Mouse (Mus musculus) lung, embryonic 14.5 days (tissue): ENCODE results near the gene Rora. TPM values are rescaled to one million over a fixed set of nuclear protein-coding genes. Genes with fewer than 3 reads are reported as not detected.

Experiments
- ATAC-seq: fragments of 200-750 bp; cut with Nextera tagmentation; 2 replicates; pipeline ENCODE4 v1.8.0; 2017; ENCODE audit warnings: mild to moderate bottlenecking, moderate TSS enrichment, moderate library complexity; ENCODE audit not compliant: insufficient read depth
- DNase-seq: peaks from one replicate; pipeline ENCODE4 v3.0.0-alpha.2; 2015
- H3K27ac ChIP-seq: fragments of 300-500 bp; sonication (generic); 2 replicates; pipeline ENCODE4 v1.5.1; 2014; ENCODE audit warnings: low read depth, mild to moderate bottlenecking, moderate library complexity
- H3K27me3 ChIP-seq: fragments of 300-500 bp; sonication (generic); 2 replicates; pipeline ENCODE4 v1.6.1; 2014; ENCODE audit warnings: low read length, control low read depth; ENCODE audit not compliant: insufficient read depth
- H3K36me3 ChIP-seq: fragments of 300-500 bp; sonication (generic); 2 replicates; pipeline ENCODE4 v1.6.1; 2014; ENCODE audit warnings: control low read depth; ENCODE audit not compliant: insufficient read depth
- H3K4me1 ChIP-seq: fragments of 300-500 bp; sonication (generic); 2 replicates; pipeline ENCODE4 v1.6.1; 2014; ENCODE audit warnings: antibody characterized with exemption, control low read depth; ENCODE audit not compliant: insufficient read depth
- H3K4me2 ChIP-seq: fragments of 300-500 bp; sonication (generic); 2 replicates; pipeline ENCODE4 v1.6.1; 2014; ENCODE audit warnings: mild to moderate bottlenecking
- H3K4me3 ChIP-seq: fragments of 300-500 bp; sonication (generic); 2 replicates; pipeline ENCODE4 v1.5.1; 2014; ENCODE audit warnings: low read depth, low read length
- H3K9ac ChIP-seq: fragments of 300-500 bp; sonication (generic); 2 replicates; pipeline ENCODE4 v1.6.1; 2014
- H3K9me3 ChIP-seq: fragments of 300-500 bp; sonication (generic); 2 replicates; pipeline ENCODE4 v1.6.1; 2016; ENCODE audit warnings: low read depth, low read length, control low read depth
- CTCF ChIP-seq: IDR thresholded peaks from 2 replicates; pipeline ENCODE4 v1.5.1; 2016; ENCODE audit warnings: antibody characterized with exemption, low read depth
- WGBS: fragments of 180-500 bp; shearing (Covaris S2); extraction: QIAGEN DNeasy Blood & Tissue Kit; methylation state at CpG from one replicate; pipeline ENCODE4 v1.1.7; 2014; 5-methylcytosine and 5-hydroxymethylcytosine counted together
- polyA plus RNA-seq: library from polyadenylated mRNA; unstranded; fragments of >200 nt; fragmentation: Nextera tagmentation; extraction: Ambion mirVana; gene quantifications from 2 replicates; pipeline ENCODE4 v1.2.1, GENCODE M21; 2014

Gene Rora
- polyA plus RNA-seq, 1 experiment from 2014 or later = 5.9 TPM

GRCm38 (mm10) chr9:69336063-69336462, 682.5 kb downstream of the Rora start:
- H3K4me3 ChIP-seq = no peak overlapping the region
- no peaks in the 10 kb centered on the region for H3K36me3 ChIP-seq
- DNase-seq (no peak), ATAC-seq (no peak)
- H3K27me3 ChIP-seq = no peaks in the 10 kb centered on the region
- no peak overlapping the region for H3K4me2 ChIP-seq
- no peak overlapping the region for H3K27ac ChIP-seq
- TF ChIP-seq CTCF = no peak
- no peak overlapping the region for H3K9ac ChIP-seq
- H3K9me3 ChIP-seq = no peaks in the 10 kb centered on the region
- peaks cover 7% of the 10 kb centered on the region; the same call in 1 of the 2 replicates for H3K4me1 ChIP-seq
- WGBS = 79% methylated on average over 6 of the region's 6 CpGs

- H3K36me3 ChIP-seq = no peaks in the 10 kb centered on the region
- no peak overlapping the region for H3K4me2 ChIP-seq
- H3K27ac ChIP-seq = no peak overlapping the region
- no peaks in the 10 kb centered on the region for H3K27me3 ChIP-seq
- ATAC-seq (no peak), DNase-seq (peak; percentile 12)
- H3K4me1 ChIP-seq = no peaks in the 10 kb centered on the region; the same call in 1 of the 2 replicates
- H3K9ac ChIP-seq = no peak overlapping the region
- no peak overlapping the region for H3K4me3 ChIP-seq
- TF ChIP-seq CTCF = no peak
- H3K9me3 ChIP-seq = no peaks in the 10 kb centered on the region
- 68% methylated on average over 7 of the region's 7 CpGs for WGBS
Measured at GRCm38 (mm10) chr9:69339199-69339598, 685.6 kb downstream of the Rora start.

GRCm38 (mm10) chr9:69339829-69340228, 686.2 kb downstream of the Rora start:
- Histone ChIP-seq H3K9ac (no peak overlapping the region), H3K36me3 (no peaks in the 10 kb centered on the region), H3K4me2 (no peak overlapping the region), H3K27ac (no peak overlapping the region), H3K9me3 (no peaks in the 10 kb centered on the region), H3K27me3 (no peaks in the 10 kb centered on the region), H3K4me1 (no peaks in the 10 kb centered on the region; the same call in 1 of the 2 replicates), H3K4me3 (no peak overlapping the region)
- WGBS = 57% methylated on average over 6 of the region's 6 CpGs
- TF ChIP-seq CTCF = no peak
- no peak for ATAC-seq
- no peak for DNase-seq

DNA sequence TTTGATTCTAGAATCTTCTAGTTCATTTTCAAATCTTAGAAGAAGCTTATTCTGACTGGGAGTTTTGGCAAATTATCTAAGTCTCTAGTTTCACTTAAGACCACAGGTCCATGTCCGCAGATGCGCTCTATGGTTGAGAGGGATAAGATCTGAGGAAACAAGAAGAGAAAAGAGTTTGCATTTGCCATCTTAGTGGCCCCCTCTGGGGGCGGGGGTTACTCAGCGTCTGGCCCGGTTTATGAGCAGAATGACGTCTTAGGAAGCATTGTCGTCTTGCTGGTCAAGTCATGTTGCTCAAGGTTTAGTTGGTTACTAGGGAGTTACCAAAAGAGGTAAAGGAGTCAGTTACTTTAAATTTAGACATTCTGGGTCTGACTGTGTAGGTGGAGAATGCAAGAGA, 686.8 kb downstream of the Rora start:
- Histone ChIP-seq H3K27ac (no peak overlapping the region), H3K9me3 (no peaks in the 10 kb centered on the region), H3K4me2 (no peak overlapping the region), H3K36me3 (no peaks in the 10 kb centered on the region), H3K4me1 (no peaks in the 10 kb centered on the region; the same call in 1 of the 2 replicates), H3K9ac (no peak overlapping the region), H3K4me3 (no peak overlapping the region), H3K27me3 (no peaks in the 10 kb centered on the region)
- WGBS = 86% methylated on average over 7 of the region's 7 CpGs
- DNase-seq (no peak), ATAC-seq (no peak)
- TF ChIP-seq CTCF = no peak

GRCm38 (mm10) chr9:69343881-69344280, 690.3 kb downstream of the Rora start:
- H3K27me3 ChIP-seq = no peaks in the 10 kb centered on the region
- H3K4me2 ChIP-seq = no peak overlapping the region
- H3K27ac ChIP-seq = no peak overlapping the region
- H3K4me3 ChIP-seq = no peak overlapping the region
- WGBS = 82% methylated on average over 10 of the region's 10 CpGs
- TF ChIP-seq CTCF = no peak
- no peaks in the 10 kb centered on the region for H3K9me3 ChIP-seq
- ATAC-seq = no peak
- no peaks in the 10 kb centered on the region for H3K36me3 ChIP-seq
- DNase-seq = no peak
- H3K9ac ChIP-seq = no peak overlapping the region
- H3K4me1 ChIP-seq = no peaks in the 10 kb centered on the region; the same call in 1 of the 2 replicates

DNA sequence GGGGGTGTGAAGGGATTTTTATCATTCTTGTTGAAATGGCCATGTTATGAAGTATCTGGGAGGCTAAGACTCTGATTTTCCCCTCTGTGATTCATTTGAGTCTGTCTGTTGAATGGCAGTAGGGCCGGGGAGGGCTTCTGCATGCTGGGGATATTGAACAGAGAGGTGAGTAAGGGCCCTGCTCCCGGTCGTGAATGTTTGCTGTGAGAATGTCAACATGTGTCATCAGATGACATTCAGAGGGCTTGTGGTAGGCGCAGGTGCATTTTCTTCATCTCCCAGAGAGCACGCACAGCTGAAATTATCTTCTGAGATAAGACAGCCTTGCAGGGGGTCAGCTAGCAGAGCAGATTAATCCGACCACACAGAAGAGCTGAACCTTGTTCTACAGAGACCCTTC, 692.0 kb downstream of the Rora start:
- no peak for DNase-seq
- TF ChIP-seq CTCF = no peak
- 23% methylated on average over 6 of the region's 6 CpGs for whole genome bisulfite sequencing
- no peaks in the 10 kb centered on the region for H3K27me3 ChIP-seq
- H3K4me2 ChIP-seq = no peak overlapping the region
- no peaks in the 10 kb centered on the region for H3K4me1 ChIP-seq
- no peak for ATAC-seq
- no peak overlapping the region for H3K9ac ChIP-seq
- H3K9me3 ChIP-seq = no peaks in the 10 kb centered on the region
- no peak overlapping the region for H3K4me3 ChIP-seq
- no peak overlapping the region for H3K27ac ChIP-seq
- no peaks in the 10 kb centered on the region for H3K36me3 ChIP-seq

GRCm38 (mm10) chr9:69347796-69348195, 694.2 kb downstream of the Rora start:
- no peak overlapping the region for H3K4me2 ChIP-seq
- no peak overlapping the region for H3K27ac ChIP-seq
- DNase-seq (no peak), ATAC-seq (no peak)
- H3K27me3 ChIP-seq = no peaks in the 10 kb centered on the region
- H3K9me3 ChIP-seq = no peaks in the 10 kb centered on the region
- H3K4me1 ChIP-seq = no peaks in the 10 kb centered on the region
- WGBS = 77% methylated on average over 6 of the region's 6 CpGs
- no peak overlapping the region for H3K4me3 ChIP-seq
- no peak overlapping the region for H3K9ac ChIP-seq
- H3K36me3 ChIP-seq = no peaks in the 10 kb centered on the region
- no peak for TF ChIP-seq CTCF

DNA sequence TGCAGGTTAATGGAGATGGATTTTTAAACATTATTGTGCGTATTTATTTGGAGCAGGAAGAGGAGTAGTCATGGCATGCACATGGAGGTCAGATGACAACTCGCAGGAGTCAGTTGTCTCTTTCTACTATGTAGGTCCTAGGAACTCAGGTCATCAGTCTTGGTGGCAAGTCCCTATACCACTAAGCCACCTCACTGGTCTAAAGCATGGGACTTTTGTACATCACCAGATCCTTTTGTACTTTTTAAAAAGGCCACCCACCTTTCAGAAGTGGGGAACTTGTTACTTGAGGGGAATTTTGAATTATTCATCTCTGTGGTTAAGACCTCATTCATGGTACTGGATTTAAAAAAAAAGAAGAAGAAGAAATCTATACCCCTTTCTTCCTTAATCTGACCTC, 696.0 kb downstream of the Rora start:
- DNase-seq (no peak), ATAC-seq (no peak)
- Histone ChIP-seq H3K36me3 (no peaks in the 10 kb centered on the region), H3K9me3 (no peaks in the 10 kb centered on the region), H3K4me3 (no peak overlapping the region), H3K27ac (no peak overlapping the region), H3K9ac (no peak overlapping the region), H3K27me3 (no peaks in the 10 kb centered on the region), H3K4me2 (no peak overlapping the region), H3K4me1 (no peaks in the 10 kb centered on the region)
- no peak for TF ChIP-seq CTCF
- 82% methylated on average over 2 of the region's 2 CpGs for WGBS
